Mouse (Mus musculus): ENCODE data around the gene Jmjd7. TPM values are rescaled to one million over a fixed set of nuclear protein-coding genes. Genes with fewer than 3 reads are reported as not detected.

Gene Jmjd7
- 18.2 and 19.5 TPM in 2 replicates for polyA plus RNA-seq (2015; fragmentation: Nextera tagmentation; extraction: Ambion mirVana)

GRCm38 (mm10) chr2:120026984-120027949 lies at the start of gene Jmjd7, which contains the start of gene Gm28042:
TSS of gene Jmjd7 (plus strand) at chr2:120027483.
TSS of gene Gm28042 (plus strand) at chr2:120027493.
- peak within 1 kb of the TSS; percentile 85 for H3K4me2 ChIP-seq
- ATAC-seq (ENCODE audit: low FRiP score, low read depth) = peak; percentile 92
- peak within 1 kb of the TSS; percentile 80 for H3K9ac ChIP-seq
- H3K27ac ChIP-seq (replicated peaks) = peak within 1 kb of the TSS; percentile 94
- no peaks in the 10 kb centered on the region for H3K9me3 ChIP-seq
- WGBS = 6% methylated on average over 50 of the region's 50 CpGs
- no peaks in the 10 kb centered on the region for H3K27me3 ChIP-seq
- H3K4me3 ChIP-seq = peak within 1 kb of the TSS; percentile 76
- H3K36me3 ChIP-seq = peaks cover 33% of the 10 kb centered on the region
- peaks cover 17% of the 10 kb centered on the region for H3K4me1 ChIP-seq (replicated peaks)

GRCm38 (mm10) chr2:119980343-119980986 lies 46.8 kb upstream of the Jmjd7 start:
- Histone ChIP-seq H3K36me3 (peaks cover 11% of the 10 kb centered on the region), H3K27ac (replicated peaks) (no peak overlapping the region), H3K9me3 (no peaks in the 10 kb centered on the region), H3K4me1 (replicated peaks) (peaks cover 21% of the 10 kb centered on the region), H3K4me3 (no peak overlapping the region), H3K27me3 (no peaks in the 10 kb centered on the region), H3K9ac (no peak overlapping the region), H3K4me2 (no peak overlapping the region)
- WGBS = 90% methylated on average over 7 of the region's 7 CpGs
- no peak for ATAC-seq (ENCODE audit: low FRiP score, low read depth)

GRCm38 (mm10) chr2:119981631-119982030 lies 45.7 kb upstream of the Jmjd7 start:
- Histone ChIP-seq H3K4me3 (no peak overlapping the region), H3K27ac (replicated peaks) (no peak overlapping the region), H3K4me2 (no peak overlapping the region), H3K36me3 (peaks cover 11% of the 10 kb centered on the region), H3K9ac (no peak overlapping the region), H3K9me3 (no peaks in the 10 kb centered on the region), H3K27me3 (no peaks in the 10 kb centered on the region), H3K4me1 (replicated peaks) (peaks cover 17% of the 10 kb centered on the region)
- no peak for ATAC-seq (ENCODE audit: low FRiP score, low read depth)
- WGBS = 82% methylated on average over 2 of the region's 2 CpGs

- ATAC-seq (ENCODE audit: low FRiP score, low read depth) = no peak
- peaks cover 11% of the 10 kb centered on the region for H3K36me3 ChIP-seq
- no peak overlapping the region for H3K9ac ChIP-seq
- H3K27ac ChIP-seq (replicated peaks) = no peak overlapping the region
- H3K4me2 ChIP-seq = no peak overlapping the region
- H3K9me3 ChIP-seq = no peaks in the 10 kb centered on the region
- no peaks in the 10 kb centered on the region for H3K27me3 ChIP-seq
- no peaks in the 10 kb centered on the region; the same call in 1 of the 2 replicates for H3K4me1 ChIP-seq (replicated peaks)
- 63% methylated on average over 8 of the region's 8 CpGs for WGBS
- H3K4me3 ChIP-seq = no peak overlapping the region
Measured at GRCm38 (mm10) chr2:119985871-119986270, 41.4 kb upstream of the Jmjd7 start.

GRCm38 (mm10) chr2:119986369-119986768 lies 40.9 kb upstream of the Jmjd7 start:
- no peak for ATAC-seq (ENCODE audit: low FRiP score, low read depth)
- Histone ChIP-seq H3K27me3 (no peaks in the 10 kb centered on the region), H3K4me2 (no peak overlapping the region), H3K9ac (no peak overlapping the region), H3K4me3 (no peak overlapping the region), H3K4me1 (replicated peaks) (no peaks in the 10 kb centered on the region; the same call in 1 of the 2 replicates), H3K36me3 (peaks cover 11% of the 10 kb centered on the region), H3K27ac (replicated peaks) (no peak overlapping the region), H3K9me3 (no peaks in the 10 kb centered on the region)
- 69% methylated on average over 6 of the region's 6 CpGs for WGBS

- ATAC-seq (ENCODE audit: low FRiP score, low read depth) = no peak
- no peak overlapping the region for H3K4me3 ChIP-seq
- peaks cover 5% of the 10 kb centered on the region; the same call in 1 of the 2 replicates for H3K36me3 ChIP-seq
- no peaks in the 10 kb centered on the region; the same call in 1 of the 2 replicates for H3K4me1 ChIP-seq (replicated peaks)
- H3K27me3 ChIP-seq = no peaks in the 10 kb centered on the region
- no peaks in the 10 kb centered on the region for H3K9me3 ChIP-seq
- 100% methylated on average over 2 of the region's 2 CpGs for WGBS
- no peak overlapping the region for H3K4me2 ChIP-seq
- H3K27ac ChIP-seq (replicated peaks) = no peak overlapping the region
- no peak overlapping the region for H3K9ac ChIP-seq
Measured at GRCm38 (mm10) chr2:119987441-119987840, 39.8 kb upstream of the Jmjd7 start.

GRCm38 (mm10) chr2:119988952-119989351 lies 38.3 kb upstream of the Jmjd7 start:
- no peak overlapping the region for H3K9ac ChIP-seq
- no peak overlapping the region for H3K4me2 ChIP-seq
- H3K27ac ChIP-seq (replicated peaks) = no peak overlapping the region
- no peaks in the 10 kb centered on the region for H3K9me3 ChIP-seq
- no peak for ATAC-seq (ENCODE audit: low FRiP score, low read depth)
- H3K36me3 ChIP-seq = no peaks in the 10 kb centered on the region
- H3K4me1 ChIP-seq (replicated peaks) = no peaks in the 10 kb centered on the region; the same call in 1 of the 2 replicates
- H3K27me3 ChIP-seq = no peaks in the 10 kb centered on the region
- no peak overlapping the region for H3K4me3 ChIP-seq
- 93% methylated on average over 4 of the region's 4 CpGs for WGBS

- Histone ChIP-seq H3K4me3 (no peak overlapping the region), H3K4me2 (no peak overlapping the region), H3K27ac (replicated peaks) (no peak overlapping the region), H3K27me3 (no peaks in the 10 kb centered on the region), H3K36me3 (no peaks in the 10 kb centered on the region), H3K9me3 (no peaks in the 10 kb centered on the region), H3K9ac (no peak overlapping the region), H3K4me1 (replicated peaks) (peaks cover 6% of the 10 kb centered on the region)
- no peak for ATAC-seq (ENCODE audit: low FRiP score, low read depth)
- WGBS = 87% methylated on average over 6 of the region's 6 CpGs
Measured at GRCm38 (mm10) chr2:119990881-119991280, 36.4 kb upstream of the Jmjd7 start.

GRCm38 (mm10) chr2:119992349-119992748 lies 34.9 kb upstream of the Jmjd7 start:
- H3K4me1 ChIP-seq (replicated peaks) = peaks cover 6% of the 10 kb centered on the region; the same call in 1 of the 2 replicates
- no peak overlapping the region for H3K9ac ChIP-seq
- H3K4me2 ChIP-seq = no peak overlapping the region
- no peaks in the 10 kb centered on the region for H3K27me3 ChIP-seq
- no peak overlapping the region for H3K27ac ChIP-seq (replicated peaks)
- H3K36me3 ChIP-seq = no peaks in the 10 kb centered on the region
- H3K4me3 ChIP-seq = no peak overlapping the region
- H3K9me3 ChIP-seq = no peaks in the 10 kb centered on the region
- ATAC-seq (ENCODE audit: low FRiP score, low read depth) = no peak
- 93% methylated on average over 2 of the region's 2 CpGs for WGBS

GRCm38 (mm10) chr2:119993515-119993914 lies 33.8 kb upstream of the Jmjd7 start:
- no peaks in the 10 kb centered on the region for H3K9me3 ChIP-seq
- no peak for ATAC-seq (ENCODE audit: low FRiP score, low read depth)
- H3K4me3 ChIP-seq = no peak overlapping the region
- H3K36me3 ChIP-seq = peaks cover under 1% of the 10 kb centered on the region; the same call in 1 of the 2 replicates
- H3K4me1 ChIP-seq (replicated peaks) = peaks cover 6% of the 10 kb centered on the region; the same call in 1 of the 2 replicates
- H3K27me3 ChIP-seq = no peaks in the 10 kb centered on the region
- H3K9ac ChIP-seq = no peak overlapping the region
- no peak overlapping the region for H3K27ac ChIP-seq (replicated peaks)
- no peak overlapping the region for H3K4me2 ChIP-seq
- WGBS = 49% methylated on average over 2 of the region's 2 CpGs

- ATAC-seq (ENCODE audit: low FRiP score, low read depth) = no peak
- H3K27me3 ChIP-seq = no peaks in the 10 kb centered on the region
- peaks cover 6% of the 10 kb centered on the region; the same call in 1 of the 2 replicates for H3K4me1 ChIP-seq (replicated peaks)
- 92% methylated on average over 6 of the region's 6 CpGs for WGBS
- no peak overlapping the region for H3K4me2 ChIP-seq
- H3K36me3 ChIP-seq = peaks cover 11% of the 10 kb centered on the region; the same call in 1 of the 2 replicates
- H3K9ac ChIP-seq = no peak overlapping the region
- peak overlapping the region; percentile 68; the same call in 1 of the 2 replicates for H3K27ac ChIP-seq (replicated peaks)
- H3K9me3 ChIP-seq = no peaks in the 10 kb centered on the region
- H3K4me3 ChIP-seq = no peak overlapping the region
Measured at GRCm38 (mm10) chr2:119994839-119995238, 32.4 kb upstream of the Jmjd7 start.
